Mouse (Mus musculus) gastrocnemius, postnatal 10 days (tissue): ENCODE results near the gene Ptgir. TPM values are rescaled to one million over a fixed set of nuclear protein-coding genes. Genes with fewer than 3 reads are reported as not detected.
A peak's percentile ranks its signal among the peaks of the same experiment; 100 is the strongest.

Source experiments
- DNase-seq: peaks from one replicate; pipeline ENCODE4 v3.0.0; 2021; ENCODE audit warnings: mixed read lengths
- total RNA-seq, 2 experiments: library from RNA; stranded (reverse); gene quantifications; 2 replicates each; pipeline ENCODE4 v1.2.3; 2021

The Ptgir gene
- total RNA-seq, 2 experiments from 2014 or later: 1.8 to 2.9 TPM

DNA sequence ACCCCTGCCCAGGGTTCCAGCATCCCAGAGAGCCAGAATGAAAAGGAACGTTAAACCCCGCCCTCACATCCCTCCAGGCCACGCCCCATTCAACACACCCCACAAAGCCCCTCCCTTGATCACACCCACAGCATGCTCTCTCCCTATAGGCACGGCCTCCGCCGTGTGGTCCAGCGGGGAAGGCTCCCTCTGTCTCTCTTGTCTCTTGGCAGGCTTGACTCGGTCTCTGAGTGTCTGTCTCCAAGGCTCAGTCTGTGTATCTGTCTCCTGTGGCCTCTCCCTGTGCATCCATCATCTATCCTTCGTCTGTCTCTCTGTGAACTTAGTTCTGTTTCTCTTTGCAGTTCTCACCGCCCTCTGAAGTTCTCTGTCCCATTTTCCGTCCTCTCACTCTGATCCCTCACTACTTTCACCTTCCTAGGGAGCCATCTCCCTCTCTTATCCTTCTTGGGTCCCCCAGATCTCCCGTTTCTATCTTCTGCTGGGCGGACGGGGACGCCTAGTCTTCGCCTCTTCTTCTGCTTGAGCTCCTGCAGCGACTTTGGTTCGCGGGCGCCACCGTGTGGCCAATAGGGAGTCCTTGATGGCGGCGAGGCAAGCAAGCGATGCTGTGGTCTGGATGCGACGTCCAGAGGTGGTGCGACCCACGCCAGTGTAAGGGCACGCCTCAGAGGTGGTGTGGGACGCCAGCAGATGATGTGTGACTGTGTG is 14.5 kb upstream of the Ptgir start, which contains the start of gene Gng8:
Gene Gng8, plus strand, starts transcription at position 146 of the 711 bp plus-strand sequence.
- DNase-seq: peak; percentile 89

DNA sequence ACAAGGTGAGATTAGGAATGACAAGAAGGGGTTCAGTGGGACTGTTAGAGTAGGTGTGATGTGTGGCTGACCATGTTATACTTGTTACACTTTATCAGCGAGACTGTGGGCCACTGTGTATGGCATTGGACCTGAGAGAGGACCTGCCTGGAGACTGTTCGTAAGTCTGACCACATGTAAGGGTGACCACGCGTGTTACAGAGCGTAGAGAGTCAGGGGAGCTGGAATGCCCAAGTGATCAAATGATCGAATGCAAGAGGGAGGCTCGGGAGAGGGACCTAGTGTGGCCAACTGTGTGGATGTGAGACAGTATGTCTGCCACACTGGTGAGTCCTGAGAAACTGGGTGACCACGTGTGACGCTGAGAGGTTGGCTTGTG is 13.9 kb upstream of the Ptgir start:
- no peak for DNase-seq

DNA sequence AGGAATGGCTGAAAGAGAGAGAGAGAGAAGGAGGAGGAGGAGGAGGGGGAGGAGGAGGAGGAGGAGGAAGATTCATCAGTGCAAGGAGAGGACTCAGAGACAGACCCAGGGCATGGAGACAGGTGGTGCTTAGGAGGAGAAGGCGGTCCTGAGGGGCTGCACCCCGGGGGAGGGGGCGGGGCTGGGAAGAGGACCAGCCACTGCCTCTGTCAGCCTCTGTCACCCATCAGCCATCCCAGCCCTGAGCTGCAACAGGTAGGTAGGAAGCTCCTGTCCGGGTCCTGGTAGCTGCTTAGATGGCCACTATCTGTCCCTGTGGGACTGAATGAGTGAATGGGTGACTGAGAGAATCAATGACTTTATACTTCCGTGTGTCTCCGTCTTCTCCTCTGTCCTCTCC is 12.7 kb upstream of the Ptgir start:
- no peak for DNase-seq

DNA sequence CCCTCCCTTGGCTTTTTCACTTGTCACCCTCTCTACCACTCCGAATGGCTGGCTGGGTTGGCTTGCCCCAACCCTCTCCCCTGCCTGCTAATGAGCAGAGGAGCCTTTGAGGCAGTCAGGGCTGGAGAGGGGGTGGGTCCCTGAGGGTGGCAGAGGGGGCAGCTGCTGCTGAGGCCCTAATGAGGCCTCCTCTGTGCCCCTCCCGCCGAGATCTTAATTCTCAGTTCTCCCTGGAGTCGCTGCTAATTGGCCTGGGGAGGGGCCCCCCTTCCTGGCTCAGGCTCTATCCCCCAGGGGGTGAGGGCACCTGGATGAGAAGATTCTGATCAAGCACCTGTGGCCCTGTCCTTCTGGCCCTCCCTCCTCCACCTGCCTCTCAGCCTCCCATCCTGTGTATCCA is 12.0 kb upstream of the Ptgir start:
- DNase-seq: no peak

DNA sequence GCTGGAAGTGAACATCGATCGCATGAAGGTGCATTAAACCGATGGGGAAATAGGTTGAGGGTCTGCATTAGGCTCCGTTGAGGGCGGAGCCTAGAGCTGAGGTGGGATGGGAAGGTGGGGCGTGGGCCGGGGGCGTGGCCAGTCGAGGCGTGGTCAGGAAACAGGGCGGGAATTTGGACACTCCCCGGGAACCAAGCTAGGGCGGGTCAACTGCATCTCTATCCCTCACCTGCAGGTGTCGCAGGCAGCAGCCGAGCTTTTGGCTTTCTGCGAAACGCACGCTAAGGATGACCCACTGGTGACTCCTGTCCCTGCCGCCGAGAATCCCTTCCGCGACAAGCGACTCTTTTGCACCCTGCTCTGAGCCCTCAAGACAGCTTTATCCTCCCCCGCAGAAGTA is 11.3 kb upstream of the Ptgir start:
- DNase-seq: peak; percentile 79

DNA sequence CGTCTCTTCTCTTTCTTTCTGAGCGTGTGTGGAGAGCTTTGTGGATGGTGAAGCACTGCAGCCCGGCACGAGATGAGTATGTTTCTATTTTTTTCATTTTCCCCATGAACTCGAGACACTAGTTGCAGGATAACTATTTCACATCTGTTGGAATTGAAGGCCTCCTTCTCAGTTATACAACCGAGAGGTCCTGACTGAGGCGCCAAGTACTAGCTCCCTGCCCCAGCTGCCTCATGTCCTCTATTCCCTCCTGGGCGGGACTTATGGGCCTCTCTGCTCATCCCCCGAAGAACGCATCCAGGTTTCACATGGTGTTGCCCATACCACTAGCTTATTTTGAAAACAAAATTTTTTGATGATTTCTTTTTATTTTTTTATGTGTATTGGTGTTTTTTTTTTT is 10.8 kb upstream of the Ptgir start:
- no peak for DNase-seq

DNA sequence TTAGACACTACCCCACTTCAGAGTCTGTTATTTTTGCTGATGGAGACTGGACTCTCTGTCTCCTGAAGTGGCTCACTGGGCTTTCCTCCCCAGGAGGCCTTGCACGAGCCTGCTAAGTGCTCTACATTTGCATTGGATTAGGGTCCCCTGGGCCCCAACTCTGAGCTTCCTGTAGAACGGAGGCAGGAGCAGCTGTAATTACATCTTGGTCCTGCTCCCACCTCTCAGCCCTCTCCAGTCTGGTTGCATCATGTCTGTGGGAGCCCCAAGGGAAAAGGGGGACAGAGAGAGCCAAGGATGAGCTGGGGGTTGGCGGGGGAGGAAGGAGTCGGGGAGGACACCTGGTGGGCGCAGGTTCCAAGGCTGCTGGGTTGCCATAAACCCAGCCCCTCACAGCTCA is 5.8 kb upstream of the Ptgir start:
- DNase-seq: no peak

DNA sequence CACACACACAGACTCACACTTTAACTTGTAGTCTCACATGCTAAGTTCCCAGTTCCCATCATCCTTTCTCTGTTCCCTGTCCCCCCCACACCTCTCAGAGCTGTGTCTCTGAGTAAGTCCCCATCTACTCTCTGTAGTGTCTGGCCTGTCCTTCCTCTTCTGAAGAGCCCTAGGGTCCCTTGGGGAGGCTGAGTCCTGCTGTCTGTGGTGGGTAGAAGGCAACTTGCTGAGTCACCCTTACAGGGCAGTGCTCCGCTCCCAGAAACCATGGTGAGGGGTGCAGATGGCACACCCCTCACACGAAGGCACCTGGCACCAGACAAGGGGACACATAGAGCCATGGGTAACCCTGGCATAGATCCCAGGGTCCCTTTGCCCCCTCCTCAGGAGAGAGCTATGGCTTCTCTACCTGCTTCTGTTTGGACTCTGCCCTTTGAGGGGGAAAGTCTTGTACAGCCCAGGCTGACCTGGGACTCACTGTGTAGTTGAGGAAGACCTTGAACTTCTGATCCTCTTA is 2.8 kb upstream of the Ptgir start:
- DNase-seq: no peak

DNA sequence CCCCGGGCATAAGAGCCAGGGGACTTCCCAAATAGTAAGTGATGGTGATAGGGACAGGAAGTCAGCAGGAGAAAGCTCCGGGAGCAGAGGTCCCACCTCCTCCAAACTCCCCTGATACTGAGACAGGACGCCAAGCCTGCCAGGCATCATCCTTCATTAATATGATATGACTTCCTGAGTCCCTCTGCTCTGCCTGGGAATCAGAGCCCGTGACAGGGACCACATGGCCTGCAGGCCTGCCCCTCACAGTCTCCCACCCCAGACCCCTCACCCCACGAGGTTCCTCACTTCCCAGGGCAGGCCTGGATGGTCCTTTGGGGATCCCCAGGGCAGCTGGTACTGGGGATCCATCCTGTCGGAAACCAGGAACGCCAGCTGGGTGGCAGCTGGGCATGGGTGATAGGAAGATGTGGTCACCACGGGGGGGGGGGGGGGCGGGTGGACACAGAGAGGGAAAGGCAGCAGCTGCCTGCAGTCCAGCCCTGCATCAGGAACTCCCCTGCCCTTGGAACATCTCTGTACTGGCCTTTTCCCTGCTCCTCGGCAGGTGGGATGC is 2.1 kb upstream of the Ptgir start:
- DNase-seq: no peak

DNA sequence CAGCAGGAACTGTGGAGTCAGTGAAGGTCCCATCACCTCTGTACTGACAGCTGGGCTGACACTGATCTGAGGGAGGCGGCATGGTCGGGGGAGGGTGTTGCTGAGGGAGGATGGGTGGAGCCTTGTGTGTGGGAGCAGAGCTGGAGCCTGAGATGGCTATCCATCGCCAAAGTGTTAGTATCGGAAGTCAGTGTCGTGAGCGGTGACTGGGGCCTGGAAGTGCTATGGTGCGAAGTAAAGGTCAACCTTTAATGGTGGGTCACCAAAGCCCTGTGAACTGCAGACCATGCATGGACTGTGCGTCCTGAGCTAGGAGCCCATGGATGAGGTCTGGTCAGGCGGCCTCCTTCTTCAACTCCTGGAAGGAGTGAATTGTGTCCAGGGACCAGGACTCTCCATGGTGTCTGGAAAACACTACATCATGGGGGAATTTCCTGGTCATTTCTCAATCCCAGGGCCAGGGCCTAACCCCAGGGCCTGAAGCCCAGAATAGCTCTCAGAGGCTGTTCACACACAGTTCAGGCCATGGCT is 734 bp upstream of the Ptgir start:
- DNase-seq: no peak

DNA sequence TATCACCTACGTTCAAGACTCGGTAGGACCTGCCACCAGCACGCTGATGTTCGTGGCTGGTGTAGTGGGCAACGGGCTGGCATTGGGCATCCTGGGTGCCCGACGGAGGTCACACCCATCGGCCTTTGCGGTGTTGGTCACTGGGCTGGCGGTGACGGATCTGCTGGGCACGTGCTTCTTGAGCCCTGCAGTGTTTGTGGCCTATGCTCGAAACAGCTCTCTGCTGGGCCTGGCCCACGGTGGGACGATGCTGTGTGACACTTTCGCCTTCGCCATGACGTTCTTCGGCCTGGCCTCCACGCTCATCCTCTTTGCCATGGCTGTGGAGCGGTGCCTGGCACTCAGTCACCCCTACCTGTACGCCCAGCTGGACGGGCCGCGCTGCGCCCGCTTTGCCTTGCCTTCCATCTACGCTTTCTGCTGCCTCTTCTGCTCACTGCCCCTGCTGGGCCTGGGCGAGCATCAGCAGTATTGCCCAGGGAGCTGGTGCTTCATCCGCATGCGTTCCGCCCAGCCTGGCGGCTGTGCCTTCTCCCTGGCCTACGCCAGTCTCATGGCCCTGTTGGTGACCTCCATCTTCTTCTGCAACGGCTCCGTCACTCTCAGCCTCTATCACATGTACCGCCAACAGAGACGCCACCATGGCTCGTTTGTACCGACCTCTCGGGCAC is 734 bp downstream of the Ptgir start:
- no peak for DNase-seq

DNA sequence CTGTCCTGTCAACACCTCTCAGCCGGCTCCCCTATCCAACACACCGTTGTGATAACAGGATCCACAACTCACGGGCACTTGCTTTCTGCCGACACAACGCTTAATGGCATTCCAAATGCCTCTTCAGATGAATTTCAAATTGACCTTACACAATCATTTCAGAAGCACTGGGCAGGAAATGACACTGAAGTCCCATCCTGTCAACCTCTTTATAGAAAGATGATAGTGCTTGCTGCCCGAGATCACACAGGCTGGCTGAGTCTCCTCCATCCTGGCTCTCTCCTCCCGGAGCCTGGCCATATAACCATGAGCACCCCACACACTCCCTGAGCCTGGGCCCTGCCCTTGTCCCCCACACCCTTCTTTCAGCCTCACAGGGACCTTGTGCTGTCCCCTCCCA is 1.6 kb downstream of the Ptgir start:
- no peak for DNase-seq

DNA sequence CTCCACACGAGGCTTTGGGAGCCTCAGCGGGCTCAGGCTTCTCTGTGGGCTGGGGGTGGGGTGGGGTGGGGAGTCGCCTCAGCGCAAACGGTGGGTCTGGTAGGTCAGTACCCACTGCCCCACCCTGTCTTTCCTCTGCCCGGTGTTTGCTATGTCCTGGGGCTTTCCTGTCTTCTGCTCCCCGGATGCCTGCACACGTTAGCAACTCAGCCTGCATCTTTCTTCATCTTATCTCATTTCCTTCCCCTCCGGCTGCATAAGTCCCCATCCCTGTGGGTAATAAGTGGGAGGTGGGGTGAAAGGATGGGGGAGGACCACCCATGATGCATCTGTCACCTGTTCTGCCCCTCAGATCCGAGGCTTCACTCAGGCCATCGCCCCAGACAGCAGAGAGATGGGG is 2.1 kb downstream of the Ptgir start:
- DNase-seq: no peak

DNA sequence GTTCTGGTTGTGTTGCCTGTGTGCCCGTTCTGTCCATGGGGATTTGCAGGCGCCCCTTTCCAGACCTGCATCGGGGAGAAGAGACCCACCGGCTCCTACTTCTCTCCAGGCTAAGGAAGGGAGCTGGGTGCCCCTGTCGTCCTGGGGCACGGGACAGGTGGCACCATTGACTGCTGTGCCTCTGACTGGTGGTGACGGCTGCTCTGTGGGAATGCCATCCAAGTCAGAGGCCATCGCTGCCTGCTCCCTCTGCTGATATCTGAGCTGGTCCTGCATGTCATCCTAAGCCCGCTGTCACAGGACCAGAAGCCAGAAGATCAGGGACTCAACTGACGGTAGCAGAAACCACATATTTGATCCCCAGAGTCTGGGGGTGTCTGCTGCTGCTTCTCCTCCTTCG is 2.6 kb downstream of the Ptgir start:
- no peak for DNase-seq

DNA sequence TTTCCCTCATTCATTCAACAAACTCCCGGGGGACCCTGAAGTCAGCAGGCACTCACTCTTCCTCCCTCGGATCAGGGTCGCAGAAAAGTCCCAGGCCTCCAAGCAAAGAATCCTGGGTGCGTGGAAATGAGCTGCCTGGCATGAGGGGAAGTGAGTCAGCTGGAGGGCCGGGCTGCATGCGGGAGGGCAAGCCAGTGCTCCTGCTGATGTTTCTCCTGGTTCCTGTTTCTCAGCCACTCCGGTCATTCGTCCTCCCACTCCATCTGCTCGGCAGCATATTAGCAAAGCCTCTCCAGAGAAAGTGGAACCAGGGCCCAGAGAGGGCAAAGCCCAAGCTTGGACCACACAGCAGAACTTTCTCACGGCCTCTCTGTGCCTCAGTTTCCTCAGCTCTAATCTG is 3.6 kb downstream of the Ptgir start:
- no peak for DNase-seq

DNA sequence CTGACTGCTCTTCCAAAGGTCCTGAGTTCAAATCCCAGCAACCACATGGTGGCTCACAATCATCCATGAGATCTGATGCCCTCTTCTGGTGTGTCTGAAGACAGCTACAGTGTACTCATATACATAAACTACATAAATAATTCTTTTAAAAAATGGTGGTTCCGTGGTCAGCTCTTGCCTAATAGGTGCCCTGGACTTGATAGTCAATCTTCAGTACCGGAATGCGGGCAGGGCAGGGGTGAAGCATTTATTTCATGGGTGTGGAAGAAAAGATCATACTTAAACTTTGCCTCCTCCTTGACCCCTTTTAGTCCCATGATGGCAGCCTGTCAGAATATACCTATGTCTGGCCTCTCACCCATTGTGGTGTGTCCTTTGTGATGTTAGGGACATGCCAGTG is 5.6 kb downstream of the Ptgir start:
- no peak for DNase-seq

DNA sequence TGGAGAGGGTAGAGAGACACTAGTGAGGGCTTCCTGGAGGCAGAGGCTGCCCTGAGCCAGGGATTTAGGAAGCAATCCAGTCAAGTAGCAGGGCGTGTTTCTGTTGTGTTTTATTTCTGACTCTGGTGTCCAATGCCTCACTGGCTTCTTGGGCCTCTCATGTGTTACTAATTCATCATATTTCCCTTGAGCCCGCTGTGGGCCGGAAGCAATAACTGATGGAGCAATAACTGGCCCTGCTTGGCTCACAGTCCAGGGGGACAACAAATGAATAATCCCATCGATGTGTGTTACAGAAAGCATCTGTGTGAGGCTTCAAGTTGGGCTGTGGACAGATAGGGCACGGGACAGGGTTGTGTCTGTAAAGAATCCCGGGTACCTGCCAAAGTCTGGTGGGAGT is 6.1 kb downstream of the Ptgir start:
- no peak for DNase-seq

DNA sequence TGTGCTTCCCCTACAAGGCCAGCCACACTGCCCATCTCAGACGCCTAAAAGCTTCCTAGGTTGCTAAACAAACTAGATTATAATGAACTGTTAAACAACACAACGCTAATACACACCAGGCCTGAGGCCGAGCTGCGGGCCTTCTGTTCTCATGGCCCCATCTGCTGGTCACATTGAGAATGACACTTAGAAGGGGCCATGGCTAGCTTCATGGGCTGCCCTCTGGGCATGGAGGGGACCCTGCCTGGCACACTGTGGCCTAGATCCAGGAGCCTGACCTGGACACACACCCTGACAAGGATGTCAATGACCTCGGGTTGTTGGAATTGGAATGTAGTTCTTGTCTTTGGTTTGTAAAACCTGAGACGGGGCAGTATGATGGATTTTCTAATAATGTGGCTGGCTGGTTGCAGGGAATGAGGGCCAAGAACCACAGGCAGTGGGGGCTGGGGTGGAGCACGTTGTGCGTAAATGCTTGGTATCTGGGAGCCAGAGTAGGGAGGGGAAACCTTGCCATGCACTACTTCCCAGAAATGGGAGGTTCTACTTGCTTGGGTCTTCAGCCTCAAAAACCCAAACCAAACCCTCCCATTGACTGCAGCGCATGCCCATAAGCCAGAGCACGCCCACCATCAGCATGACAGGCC is 7.6 kb downstream of the Ptgir start:
- DNase-seq: peak; percentile 78

DNA sequence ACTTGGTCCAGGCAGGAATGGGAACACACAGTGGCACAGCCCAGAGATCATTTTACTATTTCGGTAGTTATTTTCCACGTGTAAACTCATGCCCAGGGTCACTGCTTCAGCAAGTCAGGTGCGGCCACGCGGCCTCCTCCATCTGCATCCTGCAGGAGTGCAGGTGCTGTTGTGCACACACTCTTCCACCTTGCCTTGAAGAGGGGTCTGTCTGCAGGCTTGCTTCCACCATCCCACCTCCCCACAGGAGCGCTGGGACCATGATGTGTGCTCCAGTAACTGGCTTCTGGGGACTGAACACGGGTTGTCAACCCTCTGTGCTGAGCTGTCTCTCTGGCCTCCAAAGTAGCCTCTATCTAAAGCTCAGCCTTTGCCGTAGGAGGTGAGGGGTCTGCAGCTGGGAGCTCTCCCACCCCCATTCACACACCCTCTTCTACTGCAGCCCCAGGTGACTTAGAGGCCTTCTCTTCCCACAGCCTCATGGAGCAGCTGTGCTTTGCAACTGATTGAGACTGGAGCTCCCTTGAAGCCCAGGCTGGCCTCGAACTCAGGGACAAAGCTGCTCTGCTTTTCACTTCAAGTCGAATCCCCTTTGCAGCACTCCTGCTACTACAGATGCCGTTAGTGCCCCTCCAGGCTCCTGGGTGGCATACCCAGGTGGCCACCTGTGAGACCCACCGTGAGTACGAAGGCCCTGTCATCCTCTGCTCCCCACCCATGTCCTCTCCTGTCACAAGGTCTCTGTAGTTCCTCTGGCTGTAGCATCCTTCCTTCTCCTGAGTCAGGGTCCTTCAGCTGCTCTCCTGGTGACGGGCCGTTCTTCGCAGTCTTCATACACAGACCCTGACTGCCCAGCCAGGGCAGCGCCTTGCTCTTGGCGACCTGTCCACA is 8.4 kb downstream of the Ptgir start:
- no peak for DNase-seq

DNA sequence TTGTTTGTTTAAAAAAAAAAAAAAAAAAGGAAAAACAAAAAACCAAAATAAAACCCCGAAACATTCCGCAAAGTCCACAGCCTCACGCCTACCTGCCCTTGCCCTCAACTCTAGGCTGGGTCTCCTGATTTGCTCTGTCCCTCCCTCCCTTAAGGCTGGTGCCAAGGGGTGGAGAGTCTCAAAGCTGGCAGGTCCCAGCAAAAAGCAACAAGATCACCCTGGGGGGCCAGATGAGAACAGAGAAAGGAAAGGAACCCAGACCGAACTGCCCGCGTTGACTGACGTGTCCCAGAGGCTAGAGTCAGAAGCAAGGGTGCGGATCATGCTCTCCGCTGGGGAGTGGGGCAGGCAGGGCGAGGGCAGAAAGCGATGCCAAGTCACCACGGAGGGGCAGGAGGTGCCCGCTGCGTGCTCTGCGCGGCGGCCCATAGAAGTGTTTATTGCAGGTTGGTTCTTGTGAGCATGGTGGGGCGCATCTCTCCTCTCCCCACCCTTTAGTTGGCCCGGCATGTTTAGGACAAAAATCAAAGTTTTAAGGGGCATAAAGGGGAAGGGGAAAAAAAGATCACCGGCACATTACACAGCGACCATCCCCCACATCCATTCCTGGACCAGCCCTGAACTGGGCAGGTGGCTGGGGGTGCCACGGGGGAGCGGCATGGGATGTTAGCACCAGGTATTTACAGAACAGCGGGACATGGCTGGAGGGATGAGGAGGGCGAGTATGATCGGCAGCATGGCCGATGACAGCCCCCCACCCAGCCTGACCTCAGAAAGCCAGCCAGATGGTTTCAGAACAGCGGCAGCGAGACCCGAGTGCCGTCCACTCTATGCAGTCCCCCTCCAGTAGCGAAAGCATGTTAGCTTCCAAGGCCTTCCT is 9.4 kb downstream of the Ptgir start:
- no peak for DNase-seq
